Mouse (Mus musculus) activated CD4-positive, CD25-positive, alpha-beta regulatory T cell, adult 4 months (primary cell): Measurements from ENCODE around the gene Far2. TPM values are rescaled to one million over a fixed set of nuclear protein-coding genes. Genes with fewer than 3 reads are reported as not detected.

ENCODE experiments used
- ATAC-seq: one replicate; pipeline ENCODE4 v1.8.0; 2017
- polyA plus RNA-seq, 2 experiments: library from polyadenylated mRNA; unstranded; fragments of 100-300 nt; shearing (Covaris generic); gene quantifications; one replicate each; pipeline ENCODE4 v1.2.1; 2017

Gene Far2
- polyA plus RNA-seq, 2 experiments from 2014 or later: 2.7 to 3.0 TPM

DNA sequence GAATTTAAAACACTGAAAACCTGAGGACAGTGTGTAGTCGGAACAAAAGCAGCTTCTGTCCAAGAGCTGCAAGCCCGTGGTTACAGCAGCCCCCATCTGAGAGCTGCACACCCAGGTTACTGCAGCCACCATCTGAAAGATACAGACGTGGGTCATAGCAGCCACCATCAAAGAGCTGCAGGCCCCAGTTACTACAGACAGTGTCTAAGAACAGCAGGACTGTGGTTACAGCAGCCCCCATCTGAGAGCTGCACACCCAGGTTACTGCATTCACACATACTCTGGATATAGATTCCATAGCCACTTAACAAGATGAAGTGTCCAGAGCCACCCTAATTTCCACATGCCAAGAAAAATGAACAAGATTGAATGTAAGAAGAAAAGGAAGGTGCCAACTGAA is 180.5 kb downstream of the Far2 start:
- no peak for ATAC-seq

Other genes starting within 250 kb of the Far2 start
- gene Ergic2, start 165.1 kb downstream of the Far2 start, polyA plus RNA-seq: 100 to 1,000 TPM; 168 to 171 TPM